Mouse (Mus musculus) intestine, embryonic 14.5 days (tissue): ENCODE measurements around the gene Gm10638. TPM values are rescaled to one million over a fixed set of nuclear protein-coding genes. Genes with fewer than 3 reads are reported as not detected.

Source experiments
- ATAC-seq: fragments of 200-750 bp; cut with Nextera tagmentation; replicated peaks from 2 replicates; pipeline ENCODE4 v1.8.0; 2017; ENCODE audit warnings: low read depth, moderate number of reproducible peaks, moderate TSS enrichment, moderate library complexity; ENCODE audit not compliant: low FRiP score, low TSS enrichment
- DNase-seq: peaks from one replicate; pipeline ENCODE4 v3.0.0-alpha.2; 2018; ENCODE audit warnings: low spot score
- H3K27ac ChIP-seq: fragments of 300-500 bp; sonication (generic); 2 replicates; pipeline ENCODE4 v1.5.1; 2014; ENCODE audit warnings: low read depth, mild to moderate bottlenecking, control low read depth
- H3K27me3 ChIP-seq: fragments of 300-500 bp; sonication (generic); replicated peaks from 2 replicates; pipeline ENCODE4 v1.6.1; 2014; ENCODE audit warnings: low read length, control low read depth; ENCODE audit not compliant: control insufficient read depth, insufficient read depth
- H3K36me3 ChIP-seq: fragments of 300-500 bp; sonication (generic); 2 replicates; pipeline ENCODE4 v1.6.1; 2014; ENCODE audit warnings: low read length, control low read depth; ENCODE audit not compliant: control insufficient read depth, insufficient read depth
- H3K4me1 ChIP-seq: fragments of 300-500 bp; sonication (generic); replicated peaks from 2 replicates; pipeline ENCODE4 v1.6.1; 2014; ENCODE audit warnings: low read length, control low read depth, mixed read lengths; ENCODE audit not compliant: control insufficient read depth, insufficient read depth
- H3K4me2 ChIP-seq: fragments of 300-500 bp; sonication (generic); 2 replicates; pipeline ENCODE4 v1.6.1; 2014; ENCODE audit warnings: low read length
- H3K4me3 ChIP-seq: fragments of 300-500 bp; sonication (generic); 2 replicates; pipeline ENCODE4 v1.5.1; 2014; ENCODE audit warnings: low read depth, low read length, control low read depth, mixed read lengths
- H3K9ac ChIP-seq: fragments of 300-500 bp; sonication (generic); 2 replicates; pipeline ENCODE4 v1.6.1; 2014; ENCODE audit warnings: mild to moderate bottlenecking, low read length
- H3K9me3 ChIP-seq: fragments of 300-500 bp; sonication (generic); 2 replicates; pipeline ENCODE4 v1.6.1; 2016; ENCODE audit warnings: low read length, control low read depth; ENCODE audit not compliant: control insufficient read depth
- WGBS: fragments of 180-500 bp; shearing (Covaris S2); extraction: QIAGEN DNeasy Blood & Tissue Kit; methylation state at CpG from one replicate; pipeline ENCODE4 v1.1.7; 2014; 5-methylcytosine and 5-hydroxymethylcytosine counted together
- polyA plus RNA-seq: library from polyadenylated mRNA; unstranded; fragments of >200 nt; fragmentation: Nextera tagmentation; extraction: Ambion mirVana; gene quantifications from 2 replicates; pipeline ENCODE4 v1.2.1, GENCODE M21; 2014

Gm10638 gene
- polyA plus RNA-seq, 1 experiment from 2014 or later, result 3.1 TPM

DNA sequence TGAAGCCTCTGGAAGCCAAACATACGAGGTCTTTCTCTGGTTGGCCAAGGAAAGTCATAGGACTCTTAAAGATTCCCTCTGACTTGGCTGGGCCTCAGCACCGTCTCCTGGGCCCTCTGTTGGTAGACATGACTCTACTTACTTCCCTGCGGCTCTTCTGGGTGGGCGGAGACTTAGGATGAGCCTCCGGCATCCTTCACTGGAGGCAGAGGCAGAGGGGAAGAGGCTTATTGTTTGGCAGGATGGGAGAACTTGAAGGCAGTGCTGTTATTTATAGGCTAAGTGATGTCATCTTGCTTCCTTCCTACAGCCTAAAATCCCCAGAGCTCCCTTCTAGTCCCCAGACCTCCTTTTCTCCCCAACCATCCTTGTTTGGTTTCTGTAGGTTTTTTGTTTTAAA, 41.0 kb downstream of the Gm10638 start:
- Histone ChIP-seq H3K4me3 (no peak overlapping the region), H3K4me1 (no peaks in the 10 kb centered on the region), H3K9me3 (no peaks in the 10 kb centered on the region), H3K36me3 (no peaks in the 10 kb centered on the region), H3K27ac (no peak overlapping the region), H3K4me2 (no peak overlapping the region), H3K27me3 (no peaks in the 10 kb centered on the region), H3K9ac (no peak overlapping the region)
- ATAC-seq (no peak), DNase-seq (no peak)
- 45% methylated on average over 5 of the region's 5 CpGs for whole genome bisulfite sequencing

DNA sequence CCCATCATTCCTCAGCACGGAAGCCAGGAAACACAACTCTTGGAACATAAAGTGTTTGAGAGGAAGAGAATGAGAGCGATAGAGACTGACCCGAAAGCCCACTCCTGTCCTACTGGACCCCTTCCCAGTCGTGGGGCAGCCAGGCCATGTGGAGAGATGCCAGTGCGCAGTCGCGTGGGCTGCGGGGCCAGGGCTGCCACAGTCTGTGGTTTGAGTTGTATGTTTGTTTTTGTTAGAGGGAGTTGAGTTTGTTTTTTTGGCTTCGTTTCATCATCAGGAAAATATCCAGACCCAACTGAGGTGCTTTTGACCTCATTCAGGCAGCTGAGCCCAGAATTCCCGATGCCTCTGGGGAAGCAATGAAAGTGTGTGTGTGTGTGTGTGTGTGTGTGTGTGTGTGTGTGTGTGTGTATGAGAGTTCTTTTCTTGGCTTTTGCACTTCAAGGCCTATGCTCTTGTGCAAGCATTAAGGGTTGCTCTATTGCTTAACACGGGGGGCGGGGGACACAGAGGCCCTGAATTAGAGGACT, 42.5 kb downstream of the Gm10638 start:
- H3K9ac ChIP-seq, result no peak overlapping the region
- no peaks in the 10 kb centered on the region for H3K4me1 ChIP-seq
- H3K36me3 ChIP-seq, result no peaks in the 10 kb centered on the region
- no peak overlapping the region for H3K4me3 ChIP-seq
- ATAC-seq (no peak), DNase-seq (no peak)
- WGBS, result 65% methylated on average over 12 of the region's 12 CpGs
- 0 out of 2 replicates have a peak overlapping the region, but pooled peaks have one; percentile 27 for H3K27ac ChIP-seq
- no peak overlapping the region for H3K4me2 ChIP-seq
- H3K27me3 ChIP-seq, result no peaks in the 10 kb centered on the region
- H3K9me3 ChIP-seq, result no peaks in the 10 kb centered on the region

DNA sequence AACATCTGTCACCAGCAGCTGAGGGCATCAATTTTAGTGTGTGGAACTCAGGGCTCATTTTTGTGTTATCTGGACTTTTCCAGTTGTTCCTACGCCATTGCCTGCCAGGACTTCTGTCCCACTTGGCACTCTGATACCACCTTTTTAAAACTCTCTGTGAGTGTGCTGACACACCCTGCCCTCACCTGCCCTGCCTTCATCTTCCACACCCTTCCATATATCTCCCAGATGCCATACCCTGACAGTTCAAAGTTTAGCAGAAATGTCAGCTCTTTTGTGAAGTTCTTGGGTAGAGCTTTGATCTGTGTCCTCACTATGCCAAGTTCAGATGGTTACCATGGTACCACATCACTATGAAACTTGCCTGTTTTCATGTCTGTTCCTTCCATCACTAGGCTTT, 44.1 kb downstream of the Gm10638 start:
- no peak overlapping the region for H3K27ac ChIP-seq
- H3K4me1 ChIP-seq, result no peaks in the 10 kb centered on the region
- H3K9me3 ChIP-seq, result no peaks in the 10 kb centered on the region
- no peaks in the 10 kb centered on the region for H3K27me3 ChIP-seq
- H3K36me3 ChIP-seq, result no peaks in the 10 kb centered on the region
- WGBS, result 73% methylated on average over 1 of the region's 1 CpGs
- DNase-seq (no peak), ATAC-seq (no peak)
- H3K4me3 ChIP-seq, result no peak overlapping the region
- no peak overlapping the region for H3K9ac ChIP-seq
- H3K4me2 ChIP-seq, result no peak overlapping the region

DNA sequence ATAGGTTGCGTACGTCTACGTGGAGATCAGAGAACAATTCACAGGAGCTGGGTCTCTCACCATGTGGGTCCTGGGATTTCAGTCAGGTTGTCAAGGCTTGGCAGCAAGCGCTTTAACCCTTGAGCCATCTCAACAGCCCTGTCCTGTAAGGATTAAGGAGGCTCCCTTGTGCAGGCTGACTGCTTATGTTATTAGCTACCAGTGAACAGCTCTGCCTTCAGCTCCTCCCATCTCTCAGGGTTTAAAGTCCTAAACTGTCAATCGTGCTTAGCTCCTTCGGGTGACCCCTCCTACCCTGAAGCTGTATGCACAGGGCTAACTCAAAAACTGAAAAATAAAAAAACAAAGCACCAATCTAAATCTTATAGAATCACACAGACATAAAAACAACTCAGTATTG, 46.0 kb downstream of the Gm10638 start:
- Histone ChIP-seq H3K36me3 (no peaks in the 10 kb centered on the region), H3K9me3 (no peaks in the 10 kb centered on the region), H3K4me1 (no peaks in the 10 kb centered on the region), H3K27ac (no peak overlapping the region), H3K4me2 (no peak overlapping the region), H3K4me3 (no peak overlapping the region), H3K9ac (no peak overlapping the region), H3K27me3 (no peaks in the 10 kb centered on the region)
- DNase-seq (no peak), ATAC-seq (no peak)
- WGBS, result 69% methylated on average over 6 of the region's 6 CpGs

GRCm38 (mm10) chr8:86794716-86795115, 49.2 kb downstream of the Gm10638 start:
- no peaks in the 10 kb centered on the region for H3K4me1 ChIP-seq
- no peak overlapping the region for H3K27ac ChIP-seq
- 52% methylated on average over 6 of the region's 6 CpGs for WGBS
- H3K27me3 ChIP-seq, result no peaks in the 10 kb centered on the region
- H3K4me2 ChIP-seq, result no peak overlapping the region
- H3K36me3 ChIP-seq, result no peaks in the 10 kb centered on the region
- no peaks in the 10 kb centered on the region for H3K9me3 ChIP-seq
- no peak for ATAC-seq
- H3K9ac ChIP-seq, result no peak overlapping the region
- no peak overlapping the region for H3K4me3 ChIP-seq
- DNase-seq, result no peak

Other genes starting within 250 kb of the Gm10638 start
- gene Abcc12, start 165.0 kb upstream of the Gm10638 start, polyA plus RNA-seq, result 0.07 and 0.19 TPM in 2 replicates
- gene Lonp2, start 121.7 kb upstream of the Gm10638 start, polyA plus RNA-seq, result 47.2 and 55.0 TPM in 2 replicates
- 39.2 and 39.4 TPM in 2 replicates for gene Siah1a, start 235 bp downstream of the Gm10638 start, polyA plus RNA-seq
- gene N4bp1, start 139.6 kb downstream of the Gm10638 start, polyA plus RNA-seq, result 11.2 and 12.2 TPM in 2 replicates